Mouse (Mus musculus) E14TG2a.4 (cell line): ENCODE data around the gene Cstf3.

Source experiments
- CTCF ChIP-seq: conservative IDR thresholded peaks from 2 replicates; pipeline ENCODE4 v1.5.1; 2014; ENCODE audit warnings: low read length
- NANOG ChIP-seq: IDR thresholded peaks from 2 replicates; pipeline ENCODE4 v1.6.1; 2014; ENCODE audit warnings: borderline replicate concordance, low read length, mixed read lengths
- POU5F1 ChIP-seq: IDR thresholded peaks from 2 replicates; pipeline ENCODE4 v1.6.1; 2014; ENCODE audit warnings: low read length, borderline replicate concordance

- TF ChIP-seq CTCF (no peak), NANOG (no peak), POU5F1 (no peak)
These were observed 30.5 kb upstream of the Cstf3 start for GRCm38 (mm10) chr2:104559591-104560380.
